Mouse (Mus musculus): ENCODE measurements at regions not wholly inside any gene's neighbourhood (a gene's known extent, or its start where the extent isn't known, plus 50 kb on each side); places are given as distances from the start of the nearest gene placed in this dataset.

GRCm38 (mm10) chr9:41488046-41488445, 326.5 kb upstream of the Ubash3b start:
- WGBS, result 58% methylated on average over 2 of the region's 2 CpGs
- Histone ChIP-seq H3K36me3 (ENCODE audit: control insufficient read depth, insufficient read depth, low read length) (no peaks in the 10 kb centered on the region), H3K27ac (ENCODE audit: low read length) (no peak overlapping the region), H3K9me3 (ENCODE audit: control insufficient read depth, low read length) (no peaks in the 10 kb centered on the region), H3K4me1 (replicated peaks; ENCODE audit: control insufficient read depth, insufficient read depth, low read length) (no peaks in the 10 kb centered on the region), H3K27me3 (ENCODE audit: control insufficient read depth, insufficient read depth, low read depth, low read length) (no peaks in the 10 kb centered on the region), H3K9ac (ENCODE audit: low read length) (no peak overlapping the region), H3K4me2 (ENCODE audit: low read depth, low read length) (no peak overlapping the region), H3K4me3 (ENCODE audit: low read length) (no peak overlapping the region)
- ATAC-seq (ENCODE audit: low read depth), result no peak

GRCm38 (mm10) chr9:41483218-41483617, 321.7 kb upstream of the Ubash3b start:
- no peak overlapping the region for H3K27ac ChIP-seq (ENCODE audit: low read length)
- ATAC-seq (ENCODE audit: low read depth), result no peak
- no peaks in the 10 kb centered on the region for H3K36me3 ChIP-seq (ENCODE audit: control insufficient read depth, insufficient read depth, low read length)
- no peak overlapping the region for H3K4me3 ChIP-seq (ENCODE audit: low read length)
- H3K27me3 ChIP-seq (ENCODE audit: control insufficient read depth, insufficient read depth, low read depth, low read length), result no peaks in the 10 kb centered on the region
- H3K9ac ChIP-seq (ENCODE audit: low read length), result no peak overlapping the region
- no peaks in the 10 kb centered on the region for H3K9me3 ChIP-seq (ENCODE audit: control insufficient read depth, low read length)
- H3K4me2 ChIP-seq (ENCODE audit: low read depth, low read length), result no peak overlapping the region
- H3K4me1 ChIP-seq (replicated peaks; ENCODE audit: control insufficient read depth, insufficient read depth, low read length), result no peaks in the 10 kb centered on the region
- 81% methylated on average over 3 of the region's 3 CpGs for WGBS

GRCm38 (mm10) chr9:41481611-41482266, 320.2 kb upstream of the Ubash3b start:
- Histone ChIP-seq H3K4me2 (ENCODE audit: low read depth, low read length) (no peak overlapping the region), H3K27ac (ENCODE audit: low read length) (no peak overlapping the region), H3K9ac (ENCODE audit: low read length) (no peak overlapping the region), H3K9me3 (ENCODE audit: control insufficient read depth, low read length) (no peaks in the 10 kb centered on the region), H3K27me3 (ENCODE audit: control insufficient read depth, insufficient read depth, low read depth, low read length) (no peaks in the 10 kb centered on the region), H3K36me3 (ENCODE audit: control insufficient read depth, insufficient read depth, low read length) (no peaks in the 10 kb centered on the region), H3K4me1 (replicated peaks; ENCODE audit: control insufficient read depth, insufficient read depth, low read length) (no peaks in the 10 kb centered on the region), H3K4me3 (ENCODE audit: low read length) (no peak overlapping the region)
- WGBS, result 85% methylated on average over 6 of the region's 6 CpGs
- no peak for ATAC-seq (ENCODE audit: low read depth)

DNA sequence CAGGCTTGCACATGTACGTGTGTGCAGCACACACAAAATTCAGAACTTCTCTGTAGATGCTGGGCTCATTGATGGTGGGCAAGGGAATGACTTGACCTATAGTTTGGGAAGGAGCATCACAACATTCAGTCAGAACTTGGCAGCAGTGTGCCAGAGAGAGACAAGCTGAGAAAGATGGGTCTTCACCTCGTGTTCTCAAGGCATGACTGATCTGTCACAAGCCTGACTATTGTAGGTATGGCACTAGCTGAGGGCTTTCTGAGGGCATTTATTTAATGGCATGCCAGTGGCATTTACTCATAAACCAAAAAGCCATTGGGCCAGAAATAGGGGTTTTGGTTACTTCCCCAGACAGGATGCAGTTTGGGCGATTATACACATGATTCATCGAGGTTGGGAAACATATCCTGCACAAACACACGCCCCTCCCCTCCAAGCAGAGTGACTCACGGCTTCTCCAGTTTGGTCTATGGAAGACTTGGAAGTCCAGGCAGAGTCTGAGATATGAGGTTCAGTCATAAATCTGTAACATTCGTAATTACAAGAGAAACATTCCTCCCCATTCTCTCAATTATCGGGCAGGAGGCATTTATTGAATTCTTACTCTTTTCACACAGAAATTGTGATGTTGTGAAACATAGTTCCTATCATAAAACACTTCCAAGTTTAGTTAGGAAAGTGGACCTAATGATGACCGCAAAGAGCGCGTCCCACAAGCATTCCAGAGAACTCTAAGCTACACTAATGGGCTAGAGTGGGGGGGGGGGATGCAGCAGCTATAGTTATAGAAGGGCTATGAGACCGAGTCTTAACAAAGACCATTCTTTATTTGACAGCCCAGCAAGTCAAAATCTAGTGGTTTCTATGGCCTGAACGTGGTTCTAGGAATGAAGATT, 318.6 kb upstream of the Ubash3b start:
- Histone ChIP-seq H3K4me2 (ENCODE audit: low read depth, low read length) (no peak overlapping the region), H3K27me3 (ENCODE audit: control insufficient read depth, insufficient read depth, low read depth, low read length) (no peaks in the 10 kb centered on the region), H3K27ac (ENCODE audit: low read length) (no peak overlapping the region), H3K9ac (ENCODE audit: low read length) (no peak overlapping the region), H3K4me1 (replicated peaks; ENCODE audit: control insufficient read depth, insufficient read depth, low read length) (peaks cover 2% of the 10 kb centered on the region), H3K36me3 (ENCODE audit: control insufficient read depth, insufficient read depth, low read length) (no peaks in the 10 kb centered on the region), H3K4me3 (ENCODE audit: low read length) (no peak overlapping the region), H3K9me3 (ENCODE audit: control insufficient read depth, low read length) (no peaks in the 10 kb centered on the region)
- ATAC-seq (ENCODE audit: low read depth), result no peak
- 71% methylated on average over 13 of the region's 13 CpGs for whole genome bisulfite sequencing

GRCm38 (mm10) chr9:41479085-41479484, 317.6 kb upstream of the Ubash3b start:
- Histone ChIP-seq H3K4me1 (replicated peaks; ENCODE audit: control insufficient read depth, insufficient read depth, low read length) (peaks cover 6% of the 10 kb centered on the region), H3K4me3 (ENCODE audit: low read length) (no peak overlapping the region), H3K27ac (ENCODE audit: low read length) (no peak overlapping the region), H3K36me3 (ENCODE audit: control insufficient read depth, insufficient read depth, low read length) (no peaks in the 10 kb centered on the region), H3K9me3 (ENCODE audit: control insufficient read depth, low read length) (no peaks in the 10 kb centered on the region), H3K9ac (ENCODE audit: low read length) (no peak overlapping the region), H3K4me2 (ENCODE audit: low read depth, low read length) (no peak overlapping the region), H3K27me3 (ENCODE audit: control insufficient read depth, insufficient read depth, low read depth, low read length) (no peaks in the 10 kb centered on the region; the same call in 1 of the 2 replicates)
- no peak for ATAC-seq (ENCODE audit: low read depth)
- 94% methylated on average over 5 of the region's 5 CpGs for WGBS

DNA sequence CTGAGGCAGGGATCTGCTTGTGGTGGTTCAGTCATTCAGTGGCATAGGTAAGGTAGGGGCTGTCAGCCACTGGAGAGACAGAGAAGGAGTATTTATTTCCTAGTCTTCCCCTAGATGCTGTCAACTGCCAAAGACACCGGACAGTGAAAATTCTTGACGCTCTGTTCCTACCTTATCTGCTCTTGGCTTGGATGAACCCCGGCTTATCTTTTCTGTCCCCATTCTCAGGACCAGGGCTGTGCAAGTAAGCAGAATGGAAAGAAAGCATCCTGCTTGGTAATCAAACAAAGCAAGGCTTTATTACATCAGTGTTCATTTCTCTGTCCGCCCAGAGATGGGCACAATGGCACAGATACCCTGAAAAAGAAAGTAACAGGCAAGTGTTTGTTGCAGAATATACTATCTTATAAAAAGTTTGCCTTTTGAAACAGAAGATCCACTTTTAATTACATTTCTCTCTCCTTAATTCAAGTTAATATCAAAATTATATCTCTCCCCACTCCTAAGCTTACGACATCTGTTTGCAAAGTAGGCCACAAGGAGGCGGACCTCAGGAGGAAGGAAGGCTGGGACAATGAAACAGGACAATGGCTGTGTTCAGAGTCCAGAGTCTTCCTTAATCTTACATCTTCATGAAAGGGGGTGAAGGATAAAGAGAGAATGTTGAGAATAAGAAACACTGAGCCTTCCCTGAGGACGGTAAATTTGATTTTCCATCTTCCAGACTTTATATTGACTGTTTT, 316.8 kb upstream of the Ubash3b start:
- Histone ChIP-seq H3K4me2 (ENCODE audit: low read depth, low read length) (no peak overlapping the region), H3K4me3 (ENCODE audit: low read length) (no peak overlapping the region), H3K36me3 (ENCODE audit: control insufficient read depth, insufficient read depth, low read length) (no peaks in the 10 kb centered on the region), H3K27ac (ENCODE audit: low read length) (no peak overlapping the region), H3K27me3 (ENCODE audit: control insufficient read depth, insufficient read depth, low read depth, low read length) (no peaks in the 10 kb centered on the region; the same call in 1 of the 2 replicates), H3K4me1 (replicated peaks; ENCODE audit: control insufficient read depth, insufficient read depth, low read length) (peaks cover 6% of the 10 kb centered on the region), H3K9me3 (ENCODE audit: control insufficient read depth, low read length) (no peaks in the 10 kb centered on the region), H3K9ac (ENCODE audit: low read length) (no peak overlapping the region)
- no peak for ATAC-seq (ENCODE audit: low read depth)
- WGBS, result 80% methylated on average over 7 of the region's 7 CpGs

DNA sequence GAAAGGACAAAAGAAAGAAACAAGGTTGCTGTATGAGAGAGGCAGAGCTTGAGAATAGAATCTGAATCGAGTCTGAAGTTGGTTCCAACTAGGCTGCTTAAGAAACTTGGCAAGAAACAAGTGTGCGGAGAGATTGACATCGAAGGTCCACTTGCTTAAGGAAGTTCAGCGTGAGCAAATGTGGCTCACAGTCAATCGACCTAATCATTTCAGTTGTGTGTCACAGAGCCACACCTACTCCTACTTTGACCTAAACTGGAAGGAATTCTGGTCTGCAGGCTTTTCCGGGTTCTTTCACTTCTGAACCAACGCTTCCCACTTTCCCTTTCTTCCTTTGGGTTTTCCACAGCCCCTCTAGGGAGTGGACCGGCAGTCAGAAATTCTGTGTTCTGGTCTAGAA, 313.8 kb upstream of the Ubash3b start:
- no peak overlapping the region for H3K27ac ChIP-seq (ENCODE audit: low read length)
- H3K4me2 ChIP-seq (ENCODE audit: low read depth, low read length), result peak overlapping the region; percentile 23

DNA sequence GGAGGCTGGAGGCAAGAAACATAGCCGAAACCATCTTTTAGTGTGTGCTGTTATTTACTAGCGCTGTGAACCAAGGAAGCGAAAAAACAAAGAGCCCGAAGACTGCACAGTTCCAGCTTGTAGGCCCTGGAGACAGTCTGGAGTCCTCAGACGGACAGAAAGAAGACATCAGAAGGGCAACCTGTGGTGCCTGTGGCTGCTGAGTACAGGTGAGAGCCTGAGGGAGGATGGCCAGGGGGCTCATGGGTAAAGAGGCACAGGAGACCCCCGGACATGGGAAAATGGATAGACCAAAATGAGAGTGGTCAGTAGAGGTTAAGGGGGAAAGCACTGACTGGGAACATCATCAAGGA, 313.4 kb upstream of the Ubash3b start:
- Histone ChIP-seq H3K27me3 (ENCODE audit: control insufficient read depth, insufficient read depth, low read depth, low read length) (no peaks in the 10 kb centered on the region; the same call in 1 of the 2 replicates), H3K27ac (ENCODE audit: low read length) (no peak overlapping the region), H3K9ac (ENCODE audit: low read length) (peak overlapping the region; percentile 42; the same call in 1 of the 2 replicates), H3K9me3 (ENCODE audit: control insufficient read depth, low read length) (no peaks in the 10 kb centered on the region), H3K4me3 (ENCODE audit: low read length) (no peak overlapping the region), H3K36me3 (ENCODE audit: control insufficient read depth, insufficient read depth, low read length) (no peaks in the 10 kb centered on the region), H3K4me2 (ENCODE audit: low read depth, low read length) (peak overlapping the region; percentile 23), H3K4me1 (replicated peaks; ENCODE audit: control insufficient read depth, insufficient read depth, low read length) (peaks cover 7% of the 10 kb centered on the region)
- ATAC-seq (ENCODE audit: low read depth), result peak; percentile 44; the same call in 1 of the 2 replicates
- WGBS, result 65% methylated on average over 6 of the region's 6 CpGs

More for the DNA sequence above, 313.8 kb upstream of the Ubash3b start:
- Histone ChIP-seq H3K9me3 (ENCODE audit: control insufficient read depth, low read length) (no peaks in the 10 kb centered on the region), H3K36me3 (ENCODE audit: control insufficient read depth, insufficient read depth, low read length) (no peaks in the 10 kb centered on the region), H3K4me1 (replicated peaks; ENCODE audit: control insufficient read depth, insufficient read depth, low read length) (peaks cover 6% of the 10 kb centered on the region), H3K4me3 (ENCODE audit: low read length) (no peak overlapping the region), H3K27me3 (ENCODE audit: control insufficient read depth, insufficient read depth, low read depth, low read length) (no peaks in the 10 kb centered on the region; the same call in 1 of the 2 replicates), H3K9ac (ENCODE audit: low read length) (no peak overlapping the region; the same call in 1 of the 2 replicates)
- ATAC-seq (ENCODE audit: low read depth), result peak; percentile 31; the same call in 1 of the 2 replicates
- 59% methylated on average over 8 of the region's 8 CpGs for WGBS
